Mouse (Mus musculus) forebrain, embryonic 16.5 days (tissue): ENCODE measurements around the gene Sorbs2. TPM values are rescaled to one million over a fixed set of nuclear protein-coding genes. Genes with fewer than 3 reads are reported as not detected.

Source experiments
- ATAC-seq: fragments of 200-750 bp; cut with Nextera tagmentation; 2 replicates; pipeline ENCODE4 v1.8.0; 2017; ENCODE audit warnings: mild to moderate bottlenecking, moderate library complexity
- H3K27ac ChIP-seq: fragments of 300-500 bp; sonication (generic); 2 replicates; pipeline ENCODE4 v1.5.1; 2014; ENCODE audit warnings: low read length, control low read depth
- H3K27me3 ChIP-seq: fragments of 300-500 bp; sonication (generic); replicated peaks from 2 replicates; pipeline ENCODE4 v1.6.1; 2014; ENCODE audit warnings: low read length; ENCODE audit not compliant: control insufficient read depth, insufficient read depth
- H3K36me3 ChIP-seq: fragments of 300-500 bp; sonication (generic); 2 replicates; pipeline ENCODE4 v1.6.1; 2014; ENCODE audit not compliant: control insufficient read depth, insufficient read depth
- H3K4me1 ChIP-seq: fragments of 300-500 bp; sonication (generic); replicated peaks from 2 replicates; pipeline ENCODE4 v1.6.1; 2014; ENCODE audit warnings: low read length; ENCODE audit not compliant: control insufficient read depth, insufficient read depth
- H3K4me2 ChIP-seq: fragments of 300-500 bp; sonication (generic); 2 replicates; pipeline ENCODE4 v1.6.1; 2014; ENCODE audit warnings: mild to moderate bottlenecking, low read length, control low read depth
- H3K4me3 ChIP-seq: fragments of 300-500 bp; sonication (generic); replicated peaks from 2 replicates; pipeline ENCODE4 v1.5.1; 2014; ENCODE audit warnings: mild to moderate bottlenecking, low read length, control low read depth
- H3K9ac ChIP-seq: fragments of 300-500 bp; sonication (generic); replicated peaks from 2 replicates; pipeline ENCODE4 v1.6.1; 2014; ENCODE audit warnings: low read depth, low read length, control low read depth
- H3K9me3 ChIP-seq: fragments of 300-500 bp; sonication (generic); 2 replicates; pipeline ENCODE4 v1.6.1; 2016; ENCODE audit warnings: low read length; ENCODE audit not compliant: control insufficient read depth
- WGBS: fragments of 180-500 bp; shearing (Covaris S2); extraction: QIAGEN DNeasy Blood & Tissue Kit; methylation state at CpG from one replicate; pipeline ENCODE4 v1.1.7; 2014; 5-methylcytosine and 5-hydroxymethylcytosine counted together
- polyA plus RNA-seq: library from polyadenylated mRNA; unstranded; fragments of >200 nt; fragmentation: Nextera tagmentation; extraction: Ambion mirVana; gene quantifications from 2 replicates; pipeline ENCODE4 v1.2.1, GENCODE M21; 2015

The Sorbs2 gene
- polyA plus RNA-seq, 1 experiment from 2014 or later: 92.6 TPM

DNA sequence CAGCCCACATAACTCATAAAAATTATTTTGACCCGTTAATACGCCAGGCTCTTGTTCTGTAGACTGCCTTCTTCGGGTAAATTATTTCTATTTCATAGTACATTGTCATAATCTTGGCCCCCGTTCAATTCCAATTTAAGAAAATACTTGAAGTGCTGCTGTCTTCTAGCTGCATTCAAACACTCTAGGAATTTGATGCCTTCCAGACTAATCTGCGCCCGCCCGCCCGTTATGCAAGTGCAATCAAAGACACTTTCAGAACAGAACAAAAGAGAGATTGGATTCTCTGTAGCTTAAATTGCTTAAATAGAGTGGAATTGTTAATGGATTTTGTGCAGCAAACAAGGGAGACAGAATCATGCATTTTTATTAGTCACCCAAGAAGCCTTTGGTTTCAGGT lies 226.5 kb downstream of the Sorbs2 start:
- Histone ChIP-seq H3K9me3 (no peaks in the 10 kb centered on the region), H3K4me3 (no peak overlapping the region), H3K36me3 (no peaks in the 10 kb centered on the region; the same call in 1 of the 2 replicates), H3K4me1 (peaks cover 6% of the 10 kb centered on the region), H3K4me2 (no peak overlapping the region), H3K27me3 (no peaks in the 10 kb centered on the region), H3K9ac (no peak overlapping the region), H3K27ac (no peak overlapping the region)
- WGBS: 24% methylated on average over 8 of the region's 8 CpGs
- peak; percentile 81 for ATAC-seq

DNA sequence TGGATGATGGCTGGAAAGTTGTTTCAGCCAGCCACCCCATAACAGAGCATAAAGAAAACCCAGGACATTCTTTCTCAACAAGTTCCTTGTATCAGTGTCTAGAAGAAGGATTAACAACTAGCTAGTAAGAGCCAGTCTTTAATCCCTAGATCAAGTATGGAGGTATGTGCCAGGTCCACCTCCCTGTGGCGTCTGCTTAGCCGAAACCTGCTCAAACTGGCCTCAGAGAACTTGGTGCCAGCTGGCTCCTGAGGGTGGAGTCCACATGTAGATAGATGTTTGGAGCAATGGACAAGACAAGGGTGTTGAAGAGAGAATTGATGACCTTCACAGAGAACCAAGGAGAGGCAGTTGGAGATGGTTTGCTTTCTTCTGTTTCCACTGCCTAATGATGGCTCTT lies 229.7 kb downstream of the Sorbs2 start:
- peaks cover 3% of the 10 kb centered on the region; the same call in 1 of the 2 replicates for H3K4me1 ChIP-seq
- WGBS: 87% methylated on average over 2 of the region's 2 CpGs

DNA sequence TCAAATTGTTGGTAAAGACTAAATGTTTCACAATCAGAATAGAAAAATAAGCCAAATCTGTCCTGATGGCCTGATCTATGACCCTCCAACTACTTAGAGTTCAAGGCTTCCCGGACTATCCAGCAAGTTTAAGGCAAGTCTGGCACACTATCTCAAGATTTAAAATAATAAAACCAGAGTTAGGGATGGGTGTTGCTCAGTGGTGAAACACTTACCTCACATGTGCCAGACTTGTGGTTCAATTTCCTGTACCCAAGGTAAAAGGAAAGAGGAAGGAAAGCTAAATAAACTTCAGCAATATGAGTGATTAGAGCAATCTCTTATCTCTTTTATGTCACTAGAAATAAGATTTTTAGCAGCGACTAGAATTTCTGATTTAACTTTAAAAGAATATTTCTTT lies 235.7 kb downstream of the Sorbs2 start:
- Histone ChIP-seq H3K27ac (no peak overlapping the region), H3K9me3 (no peaks in the 10 kb centered on the region), H3K36me3 (peaks cover 5% of the 10 kb centered on the region; the same call in 1 of the 2 replicates), H3K27me3 (no peaks in the 10 kb centered on the region), H3K4me2 (no peak overlapping the region), H3K4me3 (no peak overlapping the region), H3K4me1 (no peaks in the 10 kb centered on the region), H3K9ac (no peak overlapping the region)
- no peak for ATAC-seq
- WGBS: 86% methylated on average over 2 of the region's 2 CpGs

More for the DNA sequence above, 229.7 kb downstream of the Sorbs2 start:
- no peaks in the 10 kb centered on the region; the same call in 1 of the 2 replicates for H3K36me3 ChIP-seq
- no peak overlapping the region for H3K4me3 ChIP-seq
- H3K27ac ChIP-seq: no peak overlapping the region
- H3K4me2 ChIP-seq: no peak overlapping the region
- no peak overlapping the region for H3K9ac ChIP-seq
- H3K9me3 ChIP-seq: no peaks in the 10 kb centered on the region
- no peaks in the 10 kb centered on the region for H3K27me3 ChIP-seq
- no peak for ATAC-seq

GRCm38 (mm10) chr8:45743739-45744138 lies 236.2 kb downstream of the Sorbs2 start:
- no peak overlapping the region for H3K4me2 ChIP-seq
- no peak overlapping the region for H3K4me3 ChIP-seq
- no peak overlapping the region for H3K9ac ChIP-seq
- 0 out of 2 replicates have a peak, but pooled peaks cover 5% of the 10 kb centered on the region for H3K36me3 ChIP-seq
- H3K27ac ChIP-seq: no peak overlapping the region
- H3K9me3 ChIP-seq: no peaks in the 10 kb centered on the region
- ATAC-seq: no peak
- no peaks in the 10 kb centered on the region for H3K4me1 ChIP-seq
- H3K27me3 ChIP-seq: no peaks in the 10 kb centered on the region

DNA sequence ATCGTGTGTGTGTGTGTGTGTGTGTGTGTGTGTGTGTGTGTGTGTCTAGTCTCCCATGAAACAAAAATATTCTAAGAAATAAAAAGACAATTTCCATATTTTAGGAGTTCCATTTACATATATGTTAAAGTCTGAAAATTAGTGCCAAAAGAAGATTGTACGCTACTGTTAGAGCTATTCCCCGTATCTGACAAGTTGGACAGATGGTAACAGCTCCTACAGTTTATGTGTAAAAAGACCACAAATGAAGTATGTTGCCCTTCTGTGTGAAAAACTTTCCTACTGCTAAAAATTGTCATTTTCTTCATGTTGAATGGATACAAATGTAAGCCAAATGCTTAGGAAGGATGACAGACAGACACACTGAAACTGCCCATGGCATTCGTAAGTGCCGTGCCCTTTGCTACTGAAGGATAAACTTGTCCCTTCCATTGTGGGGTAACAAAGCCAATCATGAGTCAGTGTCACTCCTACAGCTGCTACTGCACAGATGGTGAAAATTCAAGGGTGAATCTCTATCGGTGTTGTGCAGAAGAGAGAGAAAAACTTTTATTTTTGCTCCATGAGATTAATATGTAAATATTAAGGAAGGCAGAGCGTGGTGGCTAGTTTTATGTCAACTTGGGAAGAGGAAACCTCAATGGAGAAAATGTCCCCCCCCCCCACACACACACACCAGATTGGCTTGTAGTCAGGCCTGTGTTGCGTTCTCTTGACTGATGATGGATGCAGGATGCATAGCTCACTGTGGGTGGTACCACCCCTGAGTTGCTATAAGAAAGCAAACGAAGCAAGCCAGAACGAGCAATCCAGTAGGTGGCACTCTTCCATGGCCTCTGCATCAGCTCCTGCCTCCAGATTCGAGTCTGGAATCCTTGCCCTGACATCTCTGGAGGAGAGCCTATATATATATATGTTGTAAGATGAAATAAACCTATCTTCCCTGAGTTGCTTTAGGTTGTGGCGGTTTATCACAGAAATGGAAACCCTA lies 244.2 kb downstream of the Sorbs2 start:
- Histone ChIP-seq H3K36me3 (0 out of 2 replicates have a peak, but pooled peaks cover 5% of the 10 kb centered on the region), H3K4me1 (peaks cover 11% of the 10 kb centered on the region), H3K27me3 (no peaks in the 10 kb centered on the region), H3K9me3 (no peaks in the 10 kb centered on the region), H3K4me2 (no peak overlapping the region), H3K27ac (peak overlapping the region; percentile 70), H3K4me3 (no peak overlapping the region), H3K9ac (no peak overlapping the region)
- peak; percentile 64 for ATAC-seq
- WGBS: 55% methylated on average over 12 of the region's 12 CpGs

DNA sequence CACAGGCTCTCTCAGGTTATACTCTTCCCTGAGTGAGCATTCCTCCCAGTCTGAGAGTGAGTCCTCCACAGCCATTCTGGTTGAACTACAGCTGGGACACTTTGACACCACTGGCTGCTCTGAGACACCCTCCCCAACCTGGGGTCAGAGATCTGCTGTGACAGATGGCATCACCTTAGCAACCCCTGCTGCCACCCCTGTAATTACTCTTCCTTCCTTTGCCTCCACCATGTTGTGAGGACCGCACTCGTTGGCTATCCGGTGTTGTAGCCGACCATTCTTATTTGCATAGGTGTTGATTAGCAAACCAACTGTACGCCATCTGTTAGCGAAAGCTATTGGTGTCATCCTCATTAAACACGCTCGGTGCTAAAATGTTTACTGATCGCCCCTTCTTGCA lies 247.9 kb downstream of the Sorbs2 start:
- H3K4me3 ChIP-seq: no peak overlapping the region
- WGBS: 54% methylated on average over 9 of the region's 9 CpGs
- no peak overlapping the region for H3K4me2 ChIP-seq
- H3K4me1 ChIP-seq: peaks cover 11% of the 10 kb centered on the region
- 0 out of 2 replicates have a peak overlapping the region, but pooled peaks have one; percentile 12 for H3K27ac ChIP-seq
- H3K36me3 ChIP-seq: peaks cover 7% of the 10 kb centered on the region; the same call in 1 of the 2 replicates
- H3K9me3 ChIP-seq: no peaks in the 10 kb centered on the region
- ATAC-seq: peak; percentile 62
- H3K27me3 ChIP-seq: no peaks in the 10 kb centered on the region
- H3K9ac ChIP-seq: no peak overlapping the region

- peaks cover 11% of the 10 kb centered on the region for H3K4me1 ChIP-seq
- no peak overlapping the region for H3K4me2 ChIP-seq
- no peaks in the 10 kb centered on the region for H3K9me3 ChIP-seq
- ATAC-seq: 0 out of 2 replicates have a peak, but pooled peaks have one; percentile 3
- no peaks in the 10 kb centered on the region for H3K27me3 ChIP-seq
- H3K27ac ChIP-seq: peak overlapping the region; percentile 42; the same call in 1 of the 2 replicates
- no peak overlapping the region for H3K9ac ChIP-seq
- WGBS: 70% methylated on average over 7 of the region's 7 CpGs
- H3K4me3 ChIP-seq: no peak overlapping the region
- H3K36me3 ChIP-seq: peaks cover 7% of the 10 kb centered on the region; the same call in 1 of the 2 replicates
These were observed 248.4 kb downstream of the Sorbs2 start for GRCm38 (mm10) chr8:45755972-45756371.

GRCm38 (mm10) chr8:45760622-45761021 lies 253.0 kb downstream of the Sorbs2 start:
- H3K27ac ChIP-seq: no peak overlapping the region
- H3K9ac ChIP-seq: no peak overlapping the region
- H3K9me3 ChIP-seq: no peaks in the 10 kb centered on the region
- H3K27me3 ChIP-seq: no peaks in the 10 kb centered on the region
- peaks cover 10% of the 10 kb centered on the region for H3K4me1 ChIP-seq
- no peak for ATAC-seq
- no peak overlapping the region for H3K4me2 ChIP-seq
- H3K4me3 ChIP-seq: no peak overlapping the region
- WGBS: 76% methylated on average over 9 of the region's 9 CpGs
- H3K36me3 ChIP-seq: peaks cover 7% of the 10 kb centered on the region; the same call in 1 of the 2 replicates

DNA sequence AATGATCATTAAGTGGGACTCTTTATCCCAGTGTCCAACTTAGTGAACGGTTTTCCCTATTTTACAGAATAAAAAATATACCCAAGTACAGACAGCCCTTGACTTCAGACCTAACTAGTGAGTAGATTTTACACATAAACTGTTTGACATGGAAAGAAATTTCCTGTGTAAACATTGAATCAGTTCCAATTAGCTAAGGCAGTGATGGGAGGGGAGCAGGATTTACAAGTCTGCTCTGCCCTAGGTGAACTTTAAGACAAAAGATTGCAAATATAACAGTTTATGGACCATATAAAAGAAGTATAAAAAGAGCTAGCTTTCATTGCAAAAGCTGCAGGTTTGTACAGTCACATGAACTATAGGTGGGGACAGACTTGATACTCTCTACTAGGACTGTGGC lies 253.5 kb downstream of the Sorbs2 start:
- Histone ChIP-seq H3K36me3 (peaks cover 7% of the 10 kb centered on the region; the same call in 1 of the 2 replicates), H3K4me2 (no peak overlapping the region), H3K27me3 (no peaks in the 10 kb centered on the region), H3K4me3 (no peak overlapping the region), H3K27ac (no peak overlapping the region), H3K9ac (no peak overlapping the region), H3K9me3 (no peaks in the 10 kb centered on the region), H3K4me1 (peaks cover 8% of the 10 kb centered on the region)
- no peak for ATAC-seq
- WGBS: 75% methylated on average over 1 of the region's 1 CpGs
